Mouse (Mus musculus) intestine, postnatal 0 days (tissue): Measurements from ENCODE around the gene U90926. TPM values are rescaled to one million over a fixed set of nuclear protein-coding genes. Genes with fewer than 3 reads are reported as not detected.

Source experiments
- ATAC-seq: fragments of 200-750 bp; cut with Nextera tagmentation; 2 replicates; pipeline ENCODE4 v1.8.0; 2017; ENCODE audit warnings: mild to moderate bottlenecking, moderate TSS enrichment, moderate library complexity
- H3K27ac ChIP-seq: fragments of 300-500 bp; sonication (generic); 2 replicates; pipeline ENCODE4 v1.5.1; 2014; ENCODE audit warnings: mild to moderate bottlenecking, low read depth, low read length, moderate library complexity
- H3K27me3 ChIP-seq: fragments of 300-500 bp; sonication (generic); replicated peaks from 2 replicates; pipeline ENCODE4 v1.6.1; 2014; ENCODE audit warnings: low read length, mixed read lengths; ENCODE audit not compliant: control insufficient read depth, insufficient read depth
- H3K36me3 ChIP-seq: fragments of 300-500 bp; sonication (generic); 2 replicates; pipeline ENCODE4 v1.6.1; 2014; ENCODE audit warnings: mild to moderate bottlenecking, moderate library complexity; ENCODE audit not compliant: control insufficient read depth, insufficient read depth
- H3K4me1 ChIP-seq: fragments of 300-500 bp; sonication (generic); replicated peaks from 2 replicates; pipeline ENCODE4 v1.6.1; 2014; ENCODE audit warnings: antibody characterized with exemption, low read length, mixed read lengths; ENCODE audit not compliant: control insufficient read depth, insufficient read depth
- H3K4me2 ChIP-seq: fragments of 300-500 bp; sonication (generic); replicated peaks from 2 replicates; pipeline ENCODE4 v1.6.1; 2014; ENCODE audit warnings: low read depth, mild to moderate bottlenecking, moderate library complexity
- H3K4me3 ChIP-seq: fragments of 300-500 bp; sonication (generic); 2 replicates; pipeline ENCODE4 v1.5.1; 2014; ENCODE audit warnings: low read depth, low read length
- H3K9ac ChIP-seq: fragments of 300-500 bp; sonication (generic); 2 replicates; pipeline ENCODE4 v1.6.1; 2014; ENCODE audit warnings: mild to moderate bottlenecking, low read depth, low read length
- H3K9me3 ChIP-seq: fragments of 300-500 bp; sonication (generic); 2 replicates; pipeline ENCODE4 v1.6.1; 2016; ENCODE audit warnings: mixed run types; ENCODE audit not compliant: control insufficient read depth
- CTCF ChIP-seq: sonication (generic); IDR thresholded peaks from 2 replicates; pipeline ENCODE4 v1.5.1; 2016; ENCODE audit warnings: low read depth, mild to moderate bottlenecking, control low read depth, antibody characterized with exemption, moderate library complexity
- WGBS: fragments of 180-500 bp; shearing (Covaris S2); extraction: QIAGEN DNeasy Blood & Tissue Kit; methylation state at CpG from one replicate; pipeline ENCODE4 v1.1.7; 2014; 5-methylcytosine and 5-hydroxymethylcytosine counted together
- polyA plus RNA-seq: library from polyadenylated mRNA; unstranded; fragments of >200 nt; fragmentation: Nextera tagmentation; extraction: Ambion mirVana; gene quantifications from 2 replicates; pipeline ENCODE4 v1.2.1, GENCODE M21; 2015

U90926 gene
- polyA plus RNA-seq: not detected in 2 replicates

DNA sequence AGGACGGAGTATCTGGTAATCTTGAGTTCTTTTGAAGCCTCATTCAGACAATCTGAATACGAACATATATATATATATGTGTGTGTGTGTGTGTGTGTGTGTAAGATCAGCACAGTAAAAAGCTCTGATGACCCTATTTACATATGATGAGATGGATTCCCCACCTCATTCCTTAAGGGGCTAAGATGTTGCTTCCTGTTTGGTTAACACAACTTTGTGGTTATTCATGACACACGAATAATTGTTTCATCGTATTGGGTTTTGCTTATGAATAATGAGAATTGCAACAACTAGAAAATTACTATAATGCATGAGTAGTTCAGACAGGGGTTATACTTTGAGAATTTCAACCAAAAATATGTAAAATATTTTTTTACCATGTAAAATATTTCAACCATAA, at the start of gene U90926:
TSS of gene U90926 (minus strand) at position 101 of the 400 bp plus-strand sequence.
- Histone ChIP-seq H3K9me3 (no peaks in the 10 kb centered on the region), H3K27ac (no peak within 1 kb of the TSS), H3K36me3 (no peaks in the 10 kb centered on the region), H3K27me3 (no peaks in the 10 kb centered on the region), H3K9ac (no peak within 1 kb of the TSS), H3K4me3 (no peak within 1 kb of the TSS), H3K4me2 (no peak within 1 kb of the TSS), H3K4me1 (no peaks in the 10 kb centered on the region)
- TF ChIP-seq CTCF: no peak
- 80% methylated on average over 4 of the region's 4 CpGs for WGBS
- ATAC-seq: no peak

DNA sequence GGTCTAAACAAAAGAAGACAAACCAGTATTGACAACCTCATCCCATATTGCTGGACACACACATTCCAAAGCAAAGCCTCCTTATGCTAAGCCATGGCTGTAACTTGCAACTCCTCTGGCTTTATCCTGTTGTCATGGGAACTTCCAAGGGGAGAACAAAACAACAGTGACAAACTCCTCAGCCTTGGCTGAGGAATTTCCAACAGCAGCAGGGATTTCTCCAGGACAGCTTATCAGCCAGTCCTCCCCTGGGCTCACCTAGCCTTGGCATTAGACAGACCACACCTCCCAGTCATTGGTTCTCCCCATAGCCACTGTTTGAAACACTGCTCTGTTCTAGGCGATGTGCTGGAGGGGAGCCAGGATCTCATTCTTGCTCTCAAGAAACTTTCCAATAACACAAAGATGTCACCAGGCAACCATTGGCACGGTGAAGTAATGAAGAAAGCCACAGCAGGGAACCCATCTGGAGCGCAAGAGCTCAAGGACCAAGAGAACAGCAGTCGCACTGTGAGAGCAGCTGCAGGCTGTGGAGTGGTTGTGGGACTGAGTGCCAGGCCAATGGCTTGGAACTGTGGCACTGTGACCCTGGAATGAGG, 48.7 kb upstream of the U90926 start:
- Histone ChIP-seq H3K9ac (no peak overlapping the region), H3K27ac (no peak overlapping the region), H3K4me1 (peaks cover 8% of the 10 kb centered on the region; the same call in 1 of the 2 replicates), H3K27me3 (no peaks in the 10 kb centered on the region), H3K4me3 (no peak overlapping the region), H3K9me3 (no peaks in the 10 kb centered on the region), H3K36me3 (no peaks in the 10 kb centered on the region; the same call in 1 of the 2 replicates), H3K4me2 (no peak overlapping the region)
- ATAC-seq: peak; percentile 65
- TF ChIP-seq CTCF: no peak
- WGBS: 58% methylated on average over 4 of the region's 4 CpGs

DNA sequence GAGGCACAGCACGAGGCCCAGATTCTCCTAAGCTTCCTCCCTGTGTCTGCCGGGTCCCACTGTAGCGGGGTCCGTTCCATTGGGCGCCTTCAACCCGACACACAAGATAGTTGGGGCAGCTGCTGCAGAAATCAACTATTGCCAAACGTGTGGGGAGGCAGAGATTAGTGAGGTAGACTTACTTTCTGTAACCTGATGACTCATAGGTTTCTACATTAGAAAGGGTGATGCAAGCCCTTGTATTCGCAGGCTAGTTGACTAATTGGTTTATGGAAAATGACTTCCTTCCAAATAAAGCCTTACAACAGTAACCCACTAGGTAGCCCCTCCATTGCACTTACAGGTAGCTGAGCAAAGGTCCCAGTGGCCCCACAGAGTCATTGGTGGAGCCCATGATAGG, 47.4 kb upstream of the U90926 start:
- no peaks in the 10 kb centered on the region for H3K27me3 ChIP-seq
- H3K4me1 ChIP-seq: peaks cover 8% of the 10 kb centered on the region; the same call in 1 of the 2 replicates
- ATAC-seq: no peak
- TF ChIP-seq CTCF: no peak
- no peaks in the 10 kb centered on the region; the same call in 1 of the 2 replicates for H3K36me3 ChIP-seq
- no peak overlapping the region for H3K9ac ChIP-seq
- no peak overlapping the region for H3K4me2 ChIP-seq
- WGBS: 76% methylated on average over 8 of the region's 8 CpGs
- H3K9me3 ChIP-seq: no peaks in the 10 kb centered on the region
- H3K4me3 ChIP-seq: no peak overlapping the region
- no peak overlapping the region for H3K27ac ChIP-seq

GRCm38 (mm10) chr5:92256218-92256617, 41.0 kb upstream of the U90926 start, which contains the start of gene Ppef2:
Ppef2 (minus strand) TSS chr5:92256278.
- H3K4me2 ChIP-seq: no peak within 1 kb of the TSS
- WGBS: 41% methylated on average over 6 of the region's 6 CpGs
- no peak for TF ChIP-seq CTCF
- H3K27ac ChIP-seq: no peak within 1 kb of the TSS
- H3K4me1 ChIP-seq: no peaks in the 10 kb centered on the region
- H3K36me3 ChIP-seq: no peaks in the 10 kb centered on the region; the same call in 1 of the 2 replicates
- H3K9me3 ChIP-seq: no peaks in the 10 kb centered on the region
- no peak within 1 kb of the TSS for H3K4me3 ChIP-seq
- no peak for ATAC-seq
- no peak within 1 kb of the TSS for H3K9ac ChIP-seq
- no peaks in the 10 kb centered on the region for H3K27me3 ChIP-seq

DNA sequence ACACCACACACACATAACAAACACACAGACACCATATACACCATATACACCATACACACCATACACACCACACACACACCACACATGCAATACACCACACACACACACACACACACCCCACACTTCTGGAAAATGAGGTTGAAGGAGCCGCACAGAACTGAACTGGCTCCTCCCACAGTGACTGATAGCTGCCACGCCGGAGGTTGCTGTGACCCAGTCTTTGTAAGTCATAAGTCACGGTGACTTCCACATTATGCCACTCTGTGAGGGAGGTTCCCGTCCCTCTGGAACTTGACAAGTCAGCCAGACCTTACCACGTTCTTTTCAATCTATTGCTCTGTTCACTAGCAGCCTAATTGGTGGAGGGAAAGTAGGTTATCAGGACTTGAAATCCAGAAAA, 39.3 kb upstream of the U90926 start:
- no peaks in the 10 kb centered on the region for H3K4me1 ChIP-seq
- H3K9ac ChIP-seq: no peak overlapping the region
- 58% methylated on average over 6 of the region's 6 CpGs for WGBS

DNA sequence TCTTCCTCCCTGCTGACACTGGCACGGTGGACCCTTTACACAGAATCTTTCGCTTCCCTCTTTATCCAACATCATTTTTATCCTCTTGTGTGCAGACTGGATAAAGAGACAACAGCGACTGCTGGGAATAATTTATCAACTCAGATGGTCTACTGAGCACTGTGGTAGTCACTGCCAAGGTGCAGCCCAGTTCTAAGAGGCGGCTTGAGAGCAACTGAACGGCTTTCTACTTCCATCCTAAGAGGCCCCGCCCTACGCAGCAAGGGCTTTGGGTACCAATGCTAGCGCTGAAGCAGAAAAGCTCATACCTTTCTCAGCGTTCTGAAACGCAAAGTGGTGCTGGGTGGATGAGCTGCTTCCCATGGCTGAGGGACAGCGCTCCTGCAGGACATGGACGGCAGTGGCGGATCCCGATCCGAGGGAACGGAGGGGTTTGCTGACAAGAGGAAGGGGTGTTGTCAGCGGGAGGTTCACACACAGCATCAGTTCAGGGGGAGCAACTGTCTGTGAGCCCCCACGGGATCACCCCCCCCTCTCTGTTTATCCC, 37.7 kb upstream of the U90926 start:
- Histone ChIP-seq H3K36me3 (no peaks in the 10 kb centered on the region), H3K4me2 (0 out of 2 replicates have a peak overlapping the region, but pooled peaks have one; percentile 0)
- WGBS: 26% methylated on average over 18 of the region's 18 CpGs

More for the DNA sequence above, 39.3 kb upstream of the U90926 start:
- H3K9me3 ChIP-seq: no peaks in the 10 kb centered on the region
- no peak overlapping the region for H3K4me3 ChIP-seq
- H3K27ac ChIP-seq: no peak overlapping the region
- H3K4me2 ChIP-seq: no peak overlapping the region
- ATAC-seq: peak; percentile 45; the same call in 1 of the 2 replicates
- H3K27me3 ChIP-seq: no peaks in the 10 kb centered on the region
- TF ChIP-seq CTCF: no peak
- no peaks in the 10 kb centered on the region for H3K36me3 ChIP-seq

More for the DNA sequence above, 37.7 kb upstream of the U90926 start:
- no peak overlapping the region for H3K27ac ChIP-seq
- no peak overlapping the region for H3K4me3 ChIP-seq
- no peaks in the 10 kb centered on the region for H3K9me3 ChIP-seq
- no peaks in the 10 kb centered on the region for H3K4me1 ChIP-seq
- peak; percentile 71 for TF ChIP-seq CTCF
- no peak overlapping the region for H3K9ac ChIP-seq
- ATAC-seq: no peak
- H3K27me3 ChIP-seq: no peaks in the 10 kb centered on the region
